Mouse (Mus musculus) kidney, embryonic 16.5 days (tissue): ENCODE results near the gene Galm. TPM values are rescaled to one million over a fixed set of nuclear protein-coding genes. Genes with fewer than 3 reads are reported as not detected.

Source experiments
- ATAC-seq: fragments of 200-750 bp; cut with Nextera tagmentation; 2 replicates; pipeline ENCODE4 v1.8.0; 2017; ENCODE audit warnings: moderate TSS enrichment; ENCODE audit not compliant: low FRiP score, low TSS enrichment
- H3K27ac ChIP-seq: fragments of 300-500 bp; sonication (generic); 2 replicates; pipeline ENCODE4 v1.5.1; 2014; ENCODE audit warnings: low read length
- H3K27me3 ChIP-seq: fragments of 300-500 bp; sonication (generic); 2 replicates; pipeline ENCODE4 v1.6.1; 2014; ENCODE audit warnings: low read length, control low read depth, mixed read lengths; ENCODE audit not compliant: insufficient read depth
- H3K36me3 ChIP-seq: fragments of 300-500 bp; sonication (generic); 2 replicates; pipeline ENCODE4 v1.6.1; 2014; ENCODE audit warnings: low read length, control low read depth, mixed read lengths; ENCODE audit not compliant: insufficient read depth
- H3K4me1 ChIP-seq: fragments of 300-500 bp; sonication (generic); 2 replicates; pipeline ENCODE4 v1.6.1; 2014; ENCODE audit warnings: low read length, control low read depth, mixed read lengths; ENCODE audit not compliant: insufficient read depth
- H3K4me2 ChIP-seq: fragments of 300-500 bp; sonication (generic); replicated peaks from 2 replicates; pipeline ENCODE4 v1.6.1; 2014; ENCODE audit warnings: low read depth, low read length
- H3K4me3 ChIP-seq: fragments of 300-500 bp; sonication (generic); 2 replicates; pipeline ENCODE4 v1.5.1; 2014; ENCODE audit warnings: mild to moderate bottlenecking, low read length
- H3K9ac ChIP-seq: fragments of 300-500 bp; sonication (generic); replicated peaks from 2 replicates; pipeline ENCODE4 v1.6.1; 2014; ENCODE audit warnings: low read length
- H3K9me3 ChIP-seq: fragments of 300-500 bp; sonication (generic); 2 replicates; pipeline ENCODE4 v1.6.1; 2016; ENCODE audit warnings: low read length, control low read depth
- WGBS: fragments of 180-500 bp; shearing (Covaris S2); extraction: QIAGEN DNeasy Blood & Tissue Kit; methylation state at CpG from one replicate; pipeline ENCODE4 v1.1.7; 2014; 5-methylcytosine and 5-hydroxymethylcytosine counted together
- polyA plus RNA-seq: library from polyadenylated mRNA; unstranded; fragments of >200 nt; fragmentation: Nextera tagmentation; extraction: Ambion mirVana; gene quantifications from 2 replicates; pipeline ENCODE4 v1.2.1, GENCODE M21; 2015

Gene Galm
- polyA plus RNA-seq, 1 experiment from 2014 or later, result 23.5 TPM

GRCm38 (mm10) chr17:80096043-80096719 is 31.1 kb upstream of the Galm start:
- Histone ChIP-seq H3K9ac (peak overlapping the region; percentile 61), H3K9me3 (no peaks in the 10 kb centered on the region), H3K27me3 (no peaks in the 10 kb centered on the region), H3K4me1 (peaks cover 14% of the 10 kb centered on the region; the same call in 1 of the 2 replicates), H3K4me3 (peak overlapping the region; percentile 18), H3K36me3 (no peaks in the 10 kb centered on the region), H3K27ac (peak overlapping the region; percentile 83), H3K4me2 (peak overlapping the region; percentile 55)
- peak; percentile 94 for ATAC-seq
- WGBS, result 5% methylated on average over 20 of the region's 20 CpGs

GRCm38 (mm10) chr17:80096720-80097114 is 30.6 kb upstream of the Galm start:
- Histone ChIP-seq H3K9ac (no peak overlapping the region), H3K9me3 (no peaks in the 10 kb centered on the region), H3K27me3 (no peaks in the 10 kb centered on the region), H3K4me2 (peak overlapping the region; percentile 55), H3K4me1 (peaks cover 14% of the 10 kb centered on the region; the same call in 1 of the 2 replicates), H3K4me3 (no peak overlapping the region), H3K36me3 (no peaks in the 10 kb centered on the region), H3K27ac (peak overlapping the region; percentile 83)
- ATAC-seq, result no peak
- WGBS, result 71% methylated on average over 8 of the region's 8 CpGs

- no peak overlapping the region for H3K27ac ChIP-seq
- H3K36me3 ChIP-seq, result no peaks in the 10 kb centered on the region
- no peak for ATAC-seq
- no peak overlapping the region for H3K4me2 ChIP-seq
- H3K9ac ChIP-seq, result no peak overlapping the region
- H3K9me3 ChIP-seq, result no peaks in the 10 kb centered on the region
- H3K4me1 ChIP-seq, result peaks cover 14% of the 10 kb centered on the region; the same call in 1 of the 2 replicates
- 33% methylated on average over 2 of the region's 2 CpGs for WGBS
- H3K4me3 ChIP-seq, result no peak overlapping the region
- no peaks in the 10 kb centered on the region for H3K27me3 ChIP-seq
Measured at GRCm38 (mm10) chr17:80097221-80097620, 30.1 kb upstream of the Galm start.

GRCm38 (mm10) chr17:80099823-80100222 is 27.4 kb upstream of the Galm start:
- 83% methylated on average over 6 of the region's 6 CpGs for WGBS
- Histone ChIP-seq H3K36me3 (no peaks in the 10 kb centered on the region), H3K4me3 (no peak overlapping the region), H3K9me3 (no peaks in the 10 kb centered on the region), H3K27me3 (no peaks in the 10 kb centered on the region), H3K9ac (no peak overlapping the region), H3K4me1 (peaks cover 14% of the 10 kb centered on the region; the same call in 1 of the 2 replicates), H3K27ac (no peak overlapping the region), H3K4me2 (no peak overlapping the region)
- ATAC-seq, result no peak

GRCm38 (mm10) chr17:80105348-80105978 is 21.8 kb upstream of the Galm start:
- H3K9me3 ChIP-seq, result no peaks in the 10 kb centered on the region
- no peaks in the 10 kb centered on the region for H3K36me3 ChIP-seq
- H3K4me2 ChIP-seq, result no peak overlapping the region
- H3K27me3 ChIP-seq, result no peaks in the 10 kb centered on the region
- H3K4me3 ChIP-seq, result no peak overlapping the region
- no peak overlapping the region for H3K27ac ChIP-seq
- no peak for ATAC-seq
- H3K9ac ChIP-seq, result no peak overlapping the region
- no peaks in the 10 kb centered on the region for H3K4me1 ChIP-seq
- WGBS, result 81% methylated on average over 10 of the region's 10 CpGs

DNA sequence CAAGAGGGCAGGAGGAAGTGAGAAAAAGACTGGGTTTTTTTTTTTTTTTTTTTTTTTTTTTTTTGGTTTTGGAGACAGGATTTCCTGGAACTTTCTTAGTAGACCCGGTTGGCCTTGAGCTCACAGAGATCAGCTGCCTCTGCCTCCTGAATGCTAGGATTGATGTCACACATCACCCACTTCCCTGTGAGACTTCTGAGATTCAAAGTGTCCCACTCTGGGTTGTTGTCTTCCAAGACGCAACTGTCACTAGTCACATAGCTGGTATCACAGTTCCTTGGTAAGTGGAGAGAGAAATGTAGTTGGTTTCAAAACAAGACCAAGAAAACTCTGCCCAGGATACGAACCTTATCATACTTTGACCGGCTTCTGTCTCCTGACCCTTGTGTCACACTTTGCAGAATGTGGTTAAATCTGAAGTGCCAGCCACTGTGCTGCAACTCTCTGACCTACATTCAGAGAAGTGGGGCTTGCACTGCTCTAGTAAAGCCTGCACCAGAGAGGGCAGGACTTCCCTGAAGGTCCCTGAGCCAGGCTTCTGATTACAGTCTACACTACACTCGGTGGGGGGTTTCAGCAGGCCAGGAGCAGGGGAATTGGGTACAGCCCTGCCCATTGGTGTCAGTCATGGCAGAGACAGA is 14.5 kb upstream of the Galm start:
- H3K9ac ChIP-seq, result no peak overlapping the region
- no peak for ATAC-seq
- WGBS, result 70% methylated on average over 5 of the region's 5 CpGs

DNA sequence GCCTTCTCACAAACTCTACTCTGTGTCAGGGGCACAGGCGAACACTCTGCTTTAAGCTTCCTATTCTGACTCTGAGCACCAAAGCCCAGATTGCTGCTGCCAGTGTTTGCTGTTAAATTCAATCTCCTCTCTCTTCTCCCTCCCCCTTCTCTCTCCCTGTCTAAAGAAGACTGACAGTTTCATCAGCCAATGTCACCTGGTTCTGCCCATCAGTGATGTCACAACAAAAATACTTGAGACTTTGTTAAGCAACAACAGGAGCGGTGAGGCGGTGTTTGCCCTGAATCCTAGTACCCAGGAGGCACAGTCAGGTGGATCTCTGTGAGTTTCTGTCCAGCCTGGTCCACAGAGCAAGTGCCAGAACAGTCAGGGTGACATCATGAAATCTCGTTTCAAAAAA is 13.8 kb upstream of the Galm start:
- Histone ChIP-seq H3K4me2 (no peak overlapping the region), H3K27ac (no peak overlapping the region), H3K4me3 (no peak overlapping the region), H3K27me3 (no peaks in the 10 kb centered on the region), H3K9ac (no peak overlapping the region), H3K4me1 (no peaks in the 10 kb centered on the region), H3K9me3 (no peaks in the 10 kb centered on the region), H3K36me3 (no peaks in the 10 kb centered on the region)
- 92% methylated on average over 4 of the region's 4 CpGs for WGBS
- no peak for ATAC-seq

More for the DNA sequence above, 14.5 kb upstream of the Galm start:
- Histone ChIP-seq H3K36me3 (no peaks in the 10 kb centered on the region), H3K9me3 (no peaks in the 10 kb centered on the region), H3K27ac (no peak overlapping the region), H3K27me3 (no peaks in the 10 kb centered on the region), H3K4me3 (no peak overlapping the region), H3K4me1 (no peaks in the 10 kb centered on the region), H3K4me2 (no peak overlapping the region)

DNA sequence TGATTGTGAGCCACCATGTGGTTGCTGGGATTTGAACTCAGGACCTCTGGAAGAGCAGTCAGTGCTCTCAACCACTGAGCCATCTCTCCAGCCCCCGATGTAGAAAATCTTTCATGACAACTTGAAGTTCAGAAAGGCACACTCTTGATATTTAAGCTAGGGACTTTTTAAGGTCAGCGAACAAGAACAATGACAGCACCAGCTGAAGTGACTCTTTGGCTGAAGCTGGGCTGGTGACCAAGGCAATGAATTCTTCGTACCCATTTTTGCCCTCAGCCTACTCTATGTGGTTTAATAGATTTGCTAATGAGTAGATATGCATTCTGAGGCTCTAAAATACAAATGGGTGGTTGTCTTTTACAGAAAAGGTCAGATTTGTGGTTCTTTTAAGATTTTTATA is 6.9 kb upstream of the Galm start:
- no peak overlapping the region for H3K27ac ChIP-seq
- H3K4me1 ChIP-seq, result no peaks in the 10 kb centered on the region
- no peak for ATAC-seq
- H3K9ac ChIP-seq, result no peak overlapping the region
- H3K27me3 ChIP-seq, result no peaks in the 10 kb centered on the region
- WGBS, result 83% methylated on average over 3 of the region's 3 CpGs
- H3K4me3 ChIP-seq, result no peak overlapping the region
- no peaks in the 10 kb centered on the region for H3K9me3 ChIP-seq
- H3K4me2 ChIP-seq, result no peak overlapping the region
- no peaks in the 10 kb centered on the region for H3K36me3 ChIP-seq

- no peak for ATAC-seq
- no peak overlapping the region for H3K4me3 ChIP-seq
Measured at GRCm38 (mm10) chr17:80121833-80122232, 5.4 kb upstream of the Galm start.

More at GRCm38 (mm10) chr17:80121833-80122232, 5.4 kb upstream of the Galm start:
- Histone ChIP-seq H3K9ac (no peak overlapping the region), H3K9me3 (no peaks in the 10 kb centered on the region), H3K27ac (no peak overlapping the region), H3K36me3 (no peaks in the 10 kb centered on the region), H3K27me3 (no peaks in the 10 kb centered on the region), H3K4me2 (no peak overlapping the region), H3K4me1 (no peaks in the 10 kb centered on the region)
- WGBS, result 70% methylated on average over 1 of the region's 1 CpGs
